Mouse (Mus musculus) midbrain, embryonic 14.5 days (tissue): ENCODE measurements around the gene Il1f5. TPM values are rescaled to one million over a fixed set of nuclear protein-coding genes. Genes with fewer than 3 reads are reported as not detected.

ENCODE experiments used
- ATAC-seq: fragments of 200-750 bp; cut with Nextera tagmentation; 2 replicates; pipeline ENCODE4 v1.8.0; 2017; ENCODE audit warnings: moderate number of reproducible peaks, moderate library complexity; ENCODE audit not compliant: low FRiP score, low TSS enrichment
- DNase-seq: peaks from one replicate; pipeline ENCODE4 v3.0.0-alpha.2; 2015
- H3K27ac ChIP-seq: fragments of 300-500 bp; sonication (generic); replicated peaks from 2 replicates; pipeline ENCODE4 v1.5.1; 2014; ENCODE audit warnings: mild to moderate bottlenecking, low read depth, low read length, moderate library complexity
- H3K27me3 ChIP-seq: fragments of 300-500 bp; sonication (generic); 2 replicates; pipeline ENCODE4 v1.6.1; 2014; ENCODE audit warnings: low read length, control low read depth, mixed read lengths; ENCODE audit not compliant: control insufficient read depth, insufficient read depth
- H3K36me3 ChIP-seq: fragments of 300-500 bp; sonication (generic); 2 replicates; pipeline ENCODE4 v1.6.1; 2014; ENCODE audit warnings: low read length, control low read depth; ENCODE audit not compliant: control insufficient read depth, insufficient read depth
- H3K4me1 ChIP-seq: fragments of 300-500 bp; sonication (generic); 2 replicates; pipeline ENCODE4 v1.6.1; 2014; ENCODE audit warnings: mild to moderate bottlenecking, antibody characterized with exemption, low read length, control low read depth; ENCODE audit not compliant: control insufficient read depth, insufficient read depth
- H3K4me2 ChIP-seq: fragments of 300-500 bp; sonication (generic); 2 replicates; pipeline ENCODE4 v1.6.1; 2014; ENCODE audit warnings: mild to moderate bottlenecking, low read length, moderate library complexity
- H3K4me3 ChIP-seq: fragments of 300-500 bp; sonication (generic); replicated peaks from 2 replicates; pipeline ENCODE4 v1.5.1; 2014; ENCODE audit warnings: low read depth, low read length
- H3K9ac ChIP-seq: fragments of 300-500 bp; sonication (generic); replicated peaks from 2 replicates; pipeline ENCODE4 v1.6.1; 2014; ENCODE audit warnings: mild to moderate bottlenecking, low read length, moderate library complexity
- H3K9me3 ChIP-seq: fragments of 300-500 bp; sonication (generic); 2 replicates; pipeline ENCODE4 v1.6.1; 2016; ENCODE audit warnings: low read length, control low read depth, mixed read lengths; ENCODE audit not compliant: control insufficient read depth
- WGBS: fragments of 180-500 bp; shearing (Covaris S2); extraction: QIAGEN DNeasy Blood & Tissue Kit; methylation state at CpG from one replicate; pipeline ENCODE4 v1.1.7; 2014; 5-methylcytosine and 5-hydroxymethylcytosine counted together
- polyA plus RNA-seq: library from polyadenylated mRNA; unstranded; fragments of >200 nt; fragmentation: Nextera tagmentation; extraction: Ambion mirVana; gene quantifications from 2 replicates; pipeline ENCODE4 v1.2.1, GENCODE M21; 2014

Gene Il1f5
- polyA plus RNA-seq, 1 experiment from 2014 or later: not detected

- WGBS: 81% methylated on average over 1 of the region's 1 CpGs
- H3K36me3 ChIP-seq: no peaks in the 10 kb centered on the region
These were observed 40.2 kb downstream of the Il1f5 start for GRCm38 (mm10) chr2:24316919-24317318.

GRCm38 (mm10) chr2:24317919-24318598 is 41.3 kb downstream of the Il1f5 start:
- Histone ChIP-seq H3K4me2 (no peak overlapping the region), H3K36me3 (no peaks in the 10 kb centered on the region), H3K27ac (no peak overlapping the region), H3K4me1 (no peaks in the 10 kb centered on the region), H3K4me3 (no peak overlapping the region), H3K9ac (no peak overlapping the region), H3K27me3 (no peaks in the 10 kb centered on the region), H3K9me3 (no peaks in the 10 kb centered on the region)
- no peak for DNase-seq
- 86% methylated on average over 4 of the region's 4 CpGs for WGBS
- no peak for ATAC-seq

More at GRCm38 (mm10) chr2:24316919-24317318, 40.2 kb downstream of the Il1f5 start:
- H3K4me2 ChIP-seq: no peak overlapping the region
- no peaks in the 10 kb centered on the region for H3K27me3 ChIP-seq
- no peaks in the 10 kb centered on the region for H3K9me3 ChIP-seq
- H3K9ac ChIP-seq: no peak overlapping the region
- H3K4me1 ChIP-seq: no peaks in the 10 kb centered on the region
- H3K4me3 ChIP-seq: no peak overlapping the region
- no peak overlapping the region for H3K27ac ChIP-seq
- ATAC-seq: no peak
- DNase-seq: no peak

Other genes with a start within 250 kb of the Il1f5 start
- 6.7 and 9.4 TPM in 2 replicates for gene Hnmt, start 227.6 kb upstream of the Il1f5 start, polyA plus RNA-seq
- gene Tbpl2, start 180.4 kb upstream of the Il1f5 start, polyA plus RNA-seq: not detected in 2 replicates
- gene Il1f8, start 123.8 kb upstream of the Il1f5 start, polyA plus RNA-seq: not detected in 2 replicates
- gene Il1f9, start 90.5 kb upstream of the Il1f5 start, polyA plus RNA-seq: not detected in 2 replicates
- gene Il1f6, start 61.5 kb upstream of the Il1f5 start, polyA plus RNA-seq: not detected in 2 replicates
- gene Il1f10, start 14.2 kb downstream of the Il1f5 start, polyA plus RNA-seq: not detected in 2 replicates
- gene Il1rn, start 59.9 kb downstream of the Il1f5 start, polyA plus RNA-seq: 1.7 TPM in 1 of 2 replicates, not detected in the other
- gene Psd4, start 90.6 kb downstream of the Il1f5 start, polyA plus RNA-seq: 0.07 and 0.18 TPM in 2 replicates
- gene Pax8, start 198.6 kb downstream of the Il1f5 start, polyA plus RNA-seq: 4.5 and 5.4 TPM in 2 replicates